Mouse (Mus musculus) heart, embryonic 14.5 days (tissue): ENCODE results near the gene Xirp2. TPM values are rescaled to one million over a fixed set of nuclear protein-coding genes. Genes with fewer than 3 reads are reported as not detected.

ENCODE experiments used
- ATAC-seq: fragments of 200-750 bp; cut with Nextera tagmentation; 2 replicates; pipeline ENCODE4 v1.8.0; 2017; ENCODE audit warnings: low read depth, moderate TSS enrichment; ENCODE audit not compliant: insufficient number of reproducible peaks, insufficient read depth, low FRiP score
- H3K27ac ChIP-seq, 2 experiments: fragments of 200-500 bp in 1 of 2; fragments of 300-500 bp in 1 of 2; sonication (generic) in 1 of 2; replicated peaks in 1 of 2; 2 replicates each; pipeline ENCODE4 v1.5.1; 2012 to 2014; ENCODE audit warnings: low read depth in 2 of 2, low read length in 2 of 2, control low read depth in 1 of 2, mild to moderate bottlenecking in 1 of 2, mixed read lengths in 1 of 2; ENCODE audit not compliant: control insufficient read depth in 1 of 2, insufficient read depth in 1 of 2
- H3K27me3 ChIP-seq: fragments of 300-500 bp; sonication (generic); 2 replicates; pipeline ENCODE4 v1.6.1; 2014; ENCODE audit warnings: mild to moderate bottlenecking, low read length, control low read depth; ENCODE audit not compliant: control insufficient read depth, insufficient read depth
- H3K36me3 ChIP-seq: fragments of 300-500 bp; sonication (generic); 2 replicates; pipeline ENCODE4 v1.6.1; 2014; ENCODE audit warnings: mild to moderate bottlenecking, control low read depth, low read length, mixed read lengths; ENCODE audit not compliant: control insufficient read depth, insufficient read depth
- H3K4me1 ChIP-seq, 2 experiments: fragments of 200-500 bp in 1 of 2; fragments of 300-500 bp in 1 of 2; sonication (generic) in 1 of 2; 2 replicates each; pipeline ENCODE4 v1.6.1; 2012 to 2014; ENCODE audit warnings: low read length in 2 of 2, control low read depth in 1 of 2, mixed read lengths in 1 of 2; ENCODE audit not compliant: control insufficient read depth in 2 of 2, insufficient read depth in 2 of 2
- H3K4me2 ChIP-seq: fragments of 300-500 bp; sonication (generic); 2 replicates; pipeline ENCODE4 v1.6.1; 2014; ENCODE audit warnings: mild to moderate bottlenecking, low read length
- H3K4me3 ChIP-seq, 2 experiments: fragments of 200-500 bp in 1 of 2; fragments of 300-500 bp in 1 of 2; sonication (generic) in 1 of 2; 2 replicates each; pipeline ENCODE4 v1.5.1; 2012 to 2014; ENCODE audit warnings: low read length in 2 of 2, mild to moderate bottlenecking in 2 of 2, control low read depth in 1 of 2, low read depth in 1 of 2, moderate library complexity in 1 of 2; ENCODE audit not compliant: control insufficient read depth in 1 of 2, insufficient read depth in 1 of 2
- H3K9ac ChIP-seq: fragments of 300-500 bp; sonication (generic); 2 replicates; pipeline ENCODE4 v1.6.1; 2014; ENCODE audit warnings: mild to moderate bottlenecking, low read length
- H3K9me3 ChIP-seq: fragments of 300-500 bp; sonication (generic); 2 replicates; pipeline ENCODE4 v1.6.1; 2016; ENCODE audit warnings: low read length, control low read depth; ENCODE audit not compliant: control insufficient read depth
- WGBS: fragments of 180-500 bp; shearing (Covaris S2); extraction: QIAGEN DNeasy Blood & Tissue Kit; methylation state at CpG from one replicate; pipeline ENCODE4 v1.1.7; 2014; 5-methylcytosine and 5-hydroxymethylcytosine counted together
- polyA plus RNA-seq: library from polyadenylated mRNA; unstranded; fragments of >200 nt; fragmentation: Nextera tagmentation; extraction: Ambion mirVana; gene quantifications from 2 replicates; pipeline ENCODE4 v1.2.1, GENCODE M21; 2014

The Xirp2 gene
- polyA plus RNA-seq, 1 experiment from 2014 or later = 0.35 TPM

DNA sequence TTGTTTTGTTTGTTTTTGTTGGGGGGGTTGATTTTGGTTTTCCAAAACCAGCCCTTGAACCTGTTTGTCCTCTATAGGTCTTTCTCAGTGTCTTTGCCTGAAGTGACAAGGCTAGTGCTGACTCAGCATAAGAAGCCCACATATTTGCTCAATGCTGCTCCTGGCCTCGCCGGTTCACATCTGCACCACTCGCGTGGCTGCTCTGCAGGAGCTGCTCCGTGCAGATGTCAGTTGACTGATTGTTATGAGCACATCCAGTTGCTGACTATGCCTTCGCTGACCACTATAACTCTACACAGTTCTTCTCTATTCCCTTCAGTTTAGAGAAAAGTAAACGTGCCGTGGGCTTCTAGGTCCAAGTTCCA lies 43.3 kb downstream of the Xirp2 start:
- ATAC-seq = no peak
- H3K9ac ChIP-seq = no peak overlapping the region
- WGBS = 82% methylated on average over 8 of the region's 8 CpGs
- H3K9me3 ChIP-seq = no peaks in the 10 kb centered on the region
- no peak overlapping the region for H3K4me3 ChIP-seq
- no peak overlapping the region for H3K4me2 ChIP-seq
- H3K27ac ChIP-seq = no peak overlapping the region
- H3K36me3 ChIP-seq = no peaks in the 10 kb centered on the region
- no peaks in the 10 kb centered on the region for H3K4me1 ChIP-seq
- no peaks in the 10 kb centered on the region for H3K27me3 ChIP-seq

DNA sequence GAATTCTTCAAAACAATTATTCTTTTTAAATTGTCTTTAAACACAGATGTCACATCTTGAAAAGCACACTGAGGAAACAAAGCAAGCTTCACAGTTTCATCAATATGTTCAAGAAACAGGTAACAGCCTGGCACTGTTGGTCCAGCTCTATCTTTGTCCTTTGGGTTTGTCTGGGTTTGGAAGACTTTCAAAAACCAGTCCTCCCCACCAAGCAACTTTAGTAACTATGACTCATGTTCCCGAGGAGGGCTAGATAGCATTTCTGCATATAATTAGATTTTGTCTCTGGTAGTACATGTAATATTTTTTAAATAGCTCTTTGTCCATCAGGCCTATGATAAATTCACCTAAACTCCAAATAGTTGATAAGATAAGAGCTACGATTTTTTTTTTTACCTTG lies 59.7 kb downstream of the Xirp2 start:
- H3K4me3 ChIP-seq = no peak overlapping the region
- H3K4me2 ChIP-seq = no peak overlapping the region
- no peak overlapping the region for H3K27ac ChIP-seq
- H3K9ac ChIP-seq = no peak overlapping the region
- no peaks in the 10 kb centered on the region for H3K36me3 ChIP-seq
- no peak for ATAC-seq
- 16% methylated on average over 2 of the region's 2 CpGs for WGBS
- no peaks in the 10 kb centered on the region for H3K4me1 ChIP-seq
- no peaks in the 10 kb centered on the region for H3K27me3 ChIP-seq
- no peaks in the 10 kb centered on the region for H3K9me3 ChIP-seq

DNA sequence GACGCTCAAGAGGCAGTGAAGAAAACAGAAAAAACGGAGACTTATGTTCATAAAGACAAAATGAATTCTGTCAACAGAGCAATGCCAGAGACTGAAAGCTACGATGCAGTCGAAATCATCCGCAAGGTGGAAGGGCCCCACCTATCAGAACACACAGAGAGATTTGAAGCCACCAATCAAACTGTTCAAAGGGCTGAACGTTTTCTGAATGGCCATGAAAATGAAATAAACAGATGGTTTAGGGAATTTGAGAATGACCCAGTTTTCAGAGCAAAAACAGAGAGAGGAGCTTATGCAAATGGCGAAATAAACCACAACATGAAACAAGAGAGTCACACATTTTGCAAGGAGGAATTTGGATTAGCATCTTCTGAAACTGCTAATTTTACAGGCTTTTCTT lies 70.6 kb downstream of the Xirp2 start:
- ATAC-seq = no peak
- no peak overlapping the region for H3K4me3 ChIP-seq
- no peak overlapping the region for H3K4me2 ChIP-seq
- WGBS = 86% methylated on average over 7 of the region's 7 CpGs
- H3K9ac ChIP-seq = no peak overlapping the region
- H3K9me3 ChIP-seq = no peaks in the 10 kb centered on the region
- no peaks in the 10 kb centered on the region for H3K27me3 ChIP-seq
- no peaks in the 10 kb centered on the region for H3K36me3 ChIP-seq
- no peak overlapping the region for H3K27ac ChIP-seq
- H3K4me1 ChIP-seq = no peaks in the 10 kb centered on the region

GRCm38 (mm10) chr2:67535347-67535746 lies 89.5 kb downstream of the Xirp2 start:
- Histone ChIP-seq H3K9ac (no peak overlapping the region), H3K9me3 (no peaks in the 10 kb centered on the region), H3K27me3 (no peaks in the 10 kb centered on the region), H3K27ac (no peak overlapping the region), H3K36me3 (no peaks in the 10 kb centered on the region), H3K4me1 (no peaks in the 10 kb centered on the region), H3K4me2 (no peak overlapping the region), H3K4me3 (no peak overlapping the region)
- no peak for ATAC-seq
- WGBS = 77% methylated on average over 2 of the region's 2 CpGs

GRCm38 (mm10) chr2:67539426-67539825 lies 93.6 kb downstream of the Xirp2 start:
- Histone ChIP-seq H3K9ac (no peak overlapping the region), H3K27me3 (no peaks in the 10 kb centered on the region), H3K4me1 (no peaks in the 10 kb centered on the region), H3K4me3 (no peak overlapping the region), H3K27ac (no peak overlapping the region), H3K36me3 (no peaks in the 10 kb centered on the region), H3K4me2 (no peak overlapping the region), H3K9me3 (no peaks in the 10 kb centered on the region)
- ATAC-seq = no peak
- 81% methylated on average over 6 of the region's 6 CpGs for WGBS

DNA sequence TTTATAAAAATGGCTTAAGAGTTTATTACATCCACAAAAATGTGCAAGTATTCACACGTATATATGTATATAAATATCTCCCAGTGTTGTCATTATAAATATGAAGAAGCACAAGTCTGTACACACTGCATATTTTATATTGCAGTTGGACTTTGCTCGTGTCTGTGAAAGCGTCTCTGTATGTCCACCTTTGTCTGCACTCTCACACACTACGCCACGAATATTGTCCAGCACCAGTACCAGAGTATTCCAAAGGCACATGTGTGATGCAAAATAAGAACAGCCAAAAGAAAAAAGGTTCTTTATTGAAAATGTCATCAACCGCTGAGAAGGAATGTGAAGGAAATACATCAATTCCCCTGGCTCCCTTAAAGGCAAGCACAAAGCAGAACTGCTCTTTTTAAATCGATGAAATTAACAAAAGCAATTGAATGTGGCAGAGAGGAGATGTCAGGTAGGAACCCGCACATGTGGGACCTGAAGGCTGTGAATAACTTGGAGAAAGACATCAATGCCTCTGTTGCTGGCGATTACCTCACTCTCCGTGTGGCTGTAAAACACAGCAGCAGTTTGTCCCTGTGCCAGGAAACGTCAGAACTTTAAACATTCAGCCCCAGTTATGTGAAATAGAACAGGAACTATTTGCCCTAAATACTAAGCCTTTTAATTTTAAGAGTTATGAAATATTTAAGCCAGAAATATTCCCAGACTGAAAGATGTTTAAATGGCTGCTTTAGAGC lies 96.3 kb downstream of the Xirp2 start:
- no peak overlapping the region for H3K27ac ChIP-seq
- H3K4me1 ChIP-seq = no peaks in the 10 kb centered on the region
- no peaks in the 10 kb centered on the region for H3K27me3 ChIP-seq
- H3K4me2 ChIP-seq = no peak overlapping the region
- 70% methylated on average over 11 of the region's 11 CpGs for WGBS
- no peak overlapping the region for H3K4me3 ChIP-seq
- ATAC-seq = no peak
- H3K9me3 ChIP-seq = no peaks in the 10 kb centered on the region
- no peak overlapping the region for H3K9ac ChIP-seq
- no peaks in the 10 kb centered on the region for H3K36me3 ChIP-seq

GRCm38 (mm10) chr2:67544426-67544825 lies 98.6 kb downstream of the Xirp2 start:
- H3K9me3 ChIP-seq = no peaks in the 10 kb centered on the region
- H3K9ac ChIP-seq = no peak overlapping the region
- H3K4me2 ChIP-seq = no peak overlapping the region
- 68% methylated on average over 8 of the region's 8 CpGs for WGBS
- no peak overlapping the region for H3K27ac ChIP-seq
- H3K36me3 ChIP-seq = no peaks in the 10 kb centered on the region
- no peaks in the 10 kb centered on the region for H3K4me1 ChIP-seq
- no peak for ATAC-seq
- no peaks in the 10 kb centered on the region for H3K27me3 ChIP-seq
- H3K4me3 ChIP-seq = no peak overlapping the region
